Mouse (Mus musculus): ENCODE results near the gene Slc44a3.

DNA sequence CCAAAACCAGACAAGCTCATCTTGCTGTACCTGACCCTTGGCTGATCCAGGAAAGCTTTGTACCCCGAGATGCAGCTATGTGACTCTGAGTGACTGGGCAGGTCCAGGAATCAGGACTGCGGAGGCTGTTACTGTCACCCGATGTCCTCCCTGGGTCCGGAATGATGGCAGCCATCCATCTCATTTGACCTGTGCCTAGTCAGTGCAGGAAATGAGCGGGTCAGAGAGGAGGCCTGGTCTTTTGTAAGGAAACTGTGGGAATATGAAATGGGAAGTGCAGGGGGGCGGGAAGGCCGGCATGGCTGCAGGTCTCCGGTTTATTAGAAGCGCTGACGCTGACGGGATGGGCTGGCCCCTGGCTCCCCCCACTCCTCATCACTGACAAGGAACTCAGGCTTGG, 60.5 kb downstream of the Slc44a3 start:
- TF ChIP-seq HCFC1 (IDR thresholded peaks at IDR 0.05; ENCODE audit: borderline replicate concordance, insufficient read depth, low read length) = no peak
- TF ChIP-seq CHD2 (IDR thresholded peaks at IDR 0.05; ENCODE audit: low read depth, low read length) = no peak
